Mouse (Mus musculus) layer of hippocampus, postnatal 36 days (tissue): ENCODE results near the gene Kazald1. TPM values are rescaled to one million over a fixed set of nuclear protein-coding genes. Genes with fewer than 3 reads are reported as not detected.

Experiments used
- DNase-seq, 2 experiments: peaks; one replicate each; pipeline ENCODE4 v3.0.0; 2022
- total RNA-seq, 2 experiments: library from RNA; stranded (reverse); gene quantifications; 2 replicates each; pipeline ENCODE4 v1.2.3; 2021

Gene Kazald1
- total RNA-seq, 2 experiments from 2014 or later = 1.2 to 1.6 TPM

GRCm38 (mm10) chr19:45048644-45049365, 26.2 kb upstream of the Kazald1 start:
- no peak for DNase-seq

GRCm38 (mm10) chr19:45049523-45049922, 25.5 kb upstream of the Kazald1 start:
- DNase-seq = no peak

GRCm38 (mm10) chr19:45053451-45053850, 21.6 kb upstream of the Kazald1 start:
- no peak for DNase-seq

GRCm38 (mm10) chr19:45054892-45055690, 19.9 kb upstream of the Kazald1 start:
- DNase-seq = no peak

- DNase-seq = no peak
These were observed 18.7 kb upstream of the Kazald1 start for GRCm38 (mm10) chr19:45056364-45056763.

- no peak for DNase-seq
These were observed 17.9 kb upstream of the Kazald1 start for GRCm38 (mm10) chr19:45056908-45057698.

- DNase-seq = no peak
These were observed 17.3 kb upstream of the Kazald1 start for GRCm38 (mm10) chr19:45057724-45058112.

- peak; percentile 90 for DNase-seq
These were observed 16.8 kb upstream of the Kazald1 start for GRCm38 (mm10) chr19:45058113-45058839.

GRCm38 (mm10) chr19:45058841-45059240, 16.2 kb upstream of the Kazald1 start:
- DNase-seq = no peak

- DNase-seq = no peak
These were observed 11.3 kb upstream of the Kazald1 start for GRCm38 (mm10) chr19:45063565-45064292.

- DNase-seq = no peak
These were observed 9.8 kb upstream of the Kazald1 start for GRCm38 (mm10) chr19:45065226-45065625.

GRCm38 (mm10) chr19:45067170-45067569, 7.9 kb upstream of the Kazald1 start:
- no peak for DNase-seq

- DNase-seq = no peak
These were observed 7.1 kb upstream of the Kazald1 start for GRCm38 (mm10) chr19:45067758-45068510.

GRCm38 (mm10) chr19:45073871-45074542, 1.0 kb upstream of the Kazald1 start:
- peak; percentile 69 to 83 for DNase-seq

GRCm38 (mm10) chr19:45075323-45076035, 438 bp downstream of the Kazald1 start:
- no peak for DNase-seq

GRCm38 (mm10) chr19:45076036-45076575, 1.1 kb downstream of the Kazald1 start:
- DNase-seq = no peak

GRCm38 (mm10) chr19:45076586-45077510, 1.8 kb downstream of the Kazald1 start:
- no peak for DNase-seq
